Mouse (Mus musculus): ENCODE results near the gene Naa40.

DNA sequence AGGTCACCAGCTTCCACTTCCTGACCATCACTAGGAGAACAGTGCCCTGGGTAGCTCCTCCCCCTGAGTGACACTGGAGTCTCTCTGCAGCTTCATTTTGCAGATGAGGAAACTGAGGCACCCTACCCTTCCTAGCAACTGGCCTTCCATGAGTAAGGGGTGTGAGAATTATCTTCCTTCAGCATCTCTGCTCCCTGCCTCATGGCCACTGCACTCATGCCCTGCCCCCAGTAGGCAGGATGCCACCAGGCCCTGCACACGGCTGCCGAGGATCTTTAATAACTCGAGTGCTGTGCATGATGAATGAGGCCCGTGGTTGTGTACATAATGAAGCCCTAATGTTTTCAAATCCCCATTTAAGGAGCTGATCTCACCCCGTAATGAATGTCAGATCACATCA lies 50.0 kb downstream of the Naa40 start:
- TF ChIP-seq MAX (IDR thresholded peaks at IDR 0.05) (no peak), CTCF (IDR thresholded peaks at IDR 0.05; ENCODE audit: control insufficient read depth, insufficient read depth, insufficient read length) (no peak), CEBPB (IDR thresholded peaks at IDR 0.05; ENCODE audit: low read depth) (no peak), USF1 (IDR thresholded peaks at IDR 0.05; ENCODE audit: low read depth) (no peak), MYOG (IDR thresholded peaks at IDR 0.05; ENCODE audit: control insufficient read depth, extremely low read depth, insufficient read length) (no peak), MYOD1 (IDR thresholded peaks at IDR 0.05; ENCODE audit: control insufficient read depth, insufficient read length, low read depth) (no peak), FOSL1 (IDR thresholded peaks at IDR 0.05; ENCODE audit: insufficient read depth, low read length, poor library complexity, severe bottlenecking) (no peak)

Data from C2C12 (cell line).